Mouse (Mus musculus): ENCODE results near the gene Cfap157. TPM values are rescaled to one million over a fixed set of nuclear protein-coding genes. Genes with fewer than 3 reads are reported as not detected.

Gene Cfap157
- polyA plus RNA-seq, 1 experiment from 2014 or later, result 2.0 TPM

GRCm38 (mm10) chr2:32816946-32817581 lies 32.8 kb upstream of the Cfap157 start:
- H3K27ac ChIP-seq (replicated peaks), result peak overlapping the region; percentile 56
- no peak overlapping the region for H3K4me3 ChIP-seq
- ATAC-seq (ENCODE audit: low FRiP score, low read depth), result 0 out of 2 replicates have a peak, but pooled peaks have one; percentile 27
- peaks cover 53% of the 10 kb centered on the region for H3K36me3 ChIP-seq
- H3K9ac ChIP-seq, result no peak overlapping the region
- H3K9me3 ChIP-seq, result no peaks in the 10 kb centered on the region
- 0 out of 2 replicates have a peak, but pooled peaks cover 10% of the 10 kb centered on the region for H3K4me1 ChIP-seq (replicated peaks)
- no peaks in the 10 kb centered on the region for H3K27me3 ChIP-seq
- 56% methylated on average over 17 of the region's 17 CpGs for WGBS
- H3K4me2 ChIP-seq, result no peak overlapping the region

GRCm38 (mm10) chr2:32816497-32816896 lies 32.3 kb upstream of the Cfap157 start:
- Histone ChIP-seq H3K27ac (replicated peaks) (peak overlapping the region; percentile 56; the same call in 1 of the 2 replicates), H3K27me3 (no peaks in the 10 kb centered on the region), H3K4me1 (replicated peaks) (0 out of 2 replicates have a peak, but pooled peaks cover 10% of the 10 kb centered on the region), H3K36me3 (peaks cover 59% of the 10 kb centered on the region), H3K9ac (no peak overlapping the region), H3K4me2 (no peak overlapping the region), H3K9me3 (no peaks in the 10 kb centered on the region), H3K4me3 (no peak overlapping the region)
- 80% methylated on average over 2 of the region's 2 CpGs for WGBS
- ATAC-seq (ENCODE audit: low FRiP score, low read depth), result no peak

GRCm38 (mm10) chr2:32811959-32812358 lies 27.7 kb upstream of the Cfap157 start:
- 85% methylated on average over 8 of the region's 8 CpGs for WGBS
- ATAC-seq (ENCODE audit: low FRiP score, low read depth), result no peak
- H3K27me3 ChIP-seq, result no peaks in the 10 kb centered on the region
- H3K4me3 ChIP-seq, result no peak overlapping the region
- H3K4me2 ChIP-seq, result no peak overlapping the region
- peaks cover 58% of the 10 kb centered on the region for H3K36me3 ChIP-seq
- H3K9me3 ChIP-seq, result no peaks in the 10 kb centered on the region
- no peak overlapping the region for H3K27ac ChIP-seq (replicated peaks)
- H3K4me1 ChIP-seq (replicated peaks), result 0 out of 2 replicates have a peak, but pooled peaks cover under 1% of the 10 kb centered on the region
- H3K9ac ChIP-seq, result no peak overlapping the region

GRCm38 (mm10) chr2:32808816-32809566 lies 24.8 kb upstream of the Cfap157 start:
- Histone ChIP-seq H3K9ac (no peak overlapping the region), H3K4me2 (no peak overlapping the region), H3K4me1 (replicated peaks) (no peaks in the 10 kb centered on the region), H3K27me3 (no peaks in the 10 kb centered on the region), H3K4me3 (no peak overlapping the region), H3K36me3 (peaks cover 73% of the 10 kb centered on the region), H3K9me3 (no peaks in the 10 kb centered on the region), H3K27ac (replicated peaks) (no peak overlapping the region)
- 94% methylated on average over 14 of the region's 14 CpGs for WGBS
- ATAC-seq (ENCODE audit: low FRiP score, low read depth), result no peak

GRCm38 (mm10) chr2:32798251-32798962 lies 14.2 kb upstream of the Cfap157 start:
- H3K9me3 ChIP-seq, result no peaks in the 10 kb centered on the region
- ATAC-seq (ENCODE audit: low FRiP score, low read depth), result no peak
- 72% methylated on average over 10 of the region's 10 CpGs for WGBS
- H3K4me2 ChIP-seq, result no peak overlapping the region
- H3K27ac ChIP-seq (replicated peaks), result no peak overlapping the region
- H3K4me3 ChIP-seq, result no peak overlapping the region
- H3K27me3 ChIP-seq, result no peaks in the 10 kb centered on the region
- H3K36me3 ChIP-seq, result peaks cover 91% of the 10 kb centered on the region
- no peaks in the 10 kb centered on the region for H3K4me1 ChIP-seq (replicated peaks)
- H3K9ac ChIP-seq, result no peak overlapping the region

GRCm38 (mm10) chr2:32795748-32796418 lies 11.7 kb upstream of the Cfap157 start:
- Histone ChIP-seq H3K4me2 (no peak overlapping the region), H3K36me3 (peaks cover 76% of the 10 kb centered on the region), H3K4me3 (no peak overlapping the region), H3K27ac (replicated peaks) (no peak overlapping the region), H3K27me3 (no peaks in the 10 kb centered on the region), H3K4me1 (replicated peaks) (no peaks in the 10 kb centered on the region), H3K9ac (no peak overlapping the region), H3K9me3 (no peaks in the 10 kb centered on the region)
- ATAC-seq (ENCODE audit: low FRiP score, low read depth), result no peak
- 74% methylated on average over 13 of the region's 13 CpGs for WGBS

GRCm38 (mm10) chr2:32791297-32791696 lies 7.1 kb upstream of the Cfap157 start:
- Histone ChIP-seq H3K4me1 (replicated peaks) (no peaks in the 10 kb centered on the region), H3K27ac (replicated peaks) (no peak overlapping the region), H3K36me3 (peaks cover 42% of the 10 kb centered on the region), H3K9me3 (no peaks in the 10 kb centered on the region), H3K4me2 (no peak overlapping the region), H3K9ac (no peak overlapping the region), H3K4me3 (no peak overlapping the region), H3K27me3 (no peaks in the 10 kb centered on the region)
- no peak for ATAC-seq (ENCODE audit: low FRiP score, low read depth)
- WGBS, result 73% methylated on average over 6 of the region's 6 CpGs

- Histone ChIP-seq H3K27ac (replicated peaks) (no peak overlapping the region), H3K27me3 (no peaks in the 10 kb centered on the region), H3K4me2 (no peak overlapping the region), H3K9me3 (no peaks in the 10 kb centered on the region), H3K4me1 (replicated peaks) (peaks cover 8% of the 10 kb centered on the region; the same call in 1 of the 2 replicates), H3K9ac (no peak overlapping the region), H3K4me3 (no peak overlapping the region), H3K36me3 (peaks cover 17% of the 10 kb centered on the region)
- 70% methylated on average over 2 of the region's 2 CpGs for WGBS
- no peak for ATAC-seq (ENCODE audit: low FRiP score, low read depth)
Observed at GRCm38 (mm10) chr2:32788581-32788980, 4.4 kb upstream of the Cfap157 start.

- Histone ChIP-seq H3K27me3 (no peaks in the 10 kb centered on the region), H3K9ac (no peak overlapping the region), H3K9me3 (no peaks in the 10 kb centered on the region), H3K4me1 (replicated peaks) (peaks cover 8% of the 10 kb centered on the region; the same call in 1 of the 2 replicates), H3K4me3 (no peak overlapping the region), H3K4me2 (no peak overlapping the region), H3K27ac (replicated peaks) (no peak overlapping the region), H3K36me3 (peaks cover 16% of the 10 kb centered on the region; the same call in 1 of the 2 replicates)
- no peak for ATAC-seq (ENCODE audit: low FRiP score, low read depth)
- WGBS, result 63% methylated on average over 6 of the region's 6 CpGs
Observed at GRCm38 (mm10) chr2:32787176-32787575, 2.9 kb upstream of the Cfap157 start.

GRCm38 (mm10) chr2:32781710-32782109 lies 2.5 kb downstream of the Cfap157 start:
- Histone ChIP-seq H3K36me3 (no peaks in the 10 kb centered on the region), H3K9ac (no peak overlapping the region), H3K27me3 (no peaks in the 10 kb centered on the region), H3K4me2 (no peak overlapping the region), H3K9me3 (no peaks in the 10 kb centered on the region), H3K27ac (replicated peaks) (no peak overlapping the region), H3K4me1 (replicated peaks) (peaks cover 8% of the 10 kb centered on the region; the same call in 1 of the 2 replicates), H3K4me3 (no peak overlapping the region)
- WGBS, result 73% methylated on average over 6 of the region's 6 CpGs
- no peak for ATAC-seq (ENCODE audit: low FRiP score, low read depth)

GRCm38 (mm10) chr2:32779714-32780113 lies 4.5 kb downstream of the Cfap157 start:
- Histone ChIP-seq H3K9me3 (no peaks in the 10 kb centered on the region), H3K27me3 (no peaks in the 10 kb centered on the region), H3K9ac (no peak overlapping the region), H3K4me1 (replicated peaks) (peaks cover 21% of the 10 kb centered on the region), H3K4me3 (no peak overlapping the region), H3K4me2 (no peak overlapping the region), H3K36me3 (no peaks in the 10 kb centered on the region), H3K27ac (replicated peaks) (no peak overlapping the region)
- WGBS, result 91% methylated on average over 6 of the region's 6 CpGs
- no peak for ATAC-seq (ENCODE audit: low FRiP score, low read depth)

All from hindbrain, embryonic 15.5 days (tissue).